Mouse (Mus musculus) MEL (cell line): Measurements from ENCODE around the gene Zfp11. TPM values are rescaled to one million over a fixed set of nuclear protein-coding genes. Genes with fewer than 3 reads are reported as not detected.

Experiments
- DNase-seq: peaks from one replicate; pipeline ENCODE4 v3.0.0; 2011; ENCODE audit warnings: low read depth, low spot score
- H3K27ac ChIP-seq: 2 replicates; pipeline ENCODE4 v1.5.1; 2012; ENCODE audit warnings: low read depth, mild to moderate bottlenecking, control low read depth, low read length, moderate library complexity; ENCODE audit not compliant: control insufficient read depth
- H3K27me3 ChIP-seq, 2 experiments: fragments of 150-350 bp in 1 of 2; sonication (generic) in 1 of 2; 2 replicates each; pipeline ENCODE4 v1.6.1; 2012; ENCODE audit warnings: low read length in 2 of 2, mild to moderate bottlenecking in 2 of 2, improper control_type of control experiment in 1 of 2, moderate library complexity in 1 of 2; ENCODE audit not compliant: insufficient read depth in 2 of 2, control insufficient read depth in 1 of 2
- H3K36me3 ChIP-seq, 2 experiments: 2 replicates each; pipeline ENCODE4 v1.6.1; 2012 to 2014; ENCODE audit warnings: low read length in 2 of 2, improper control_type of control experiment in 1 of 2, inconsistent platforms in 1 of 2, mild to moderate bottlenecking in 1 of 2; ENCODE audit not compliant: insufficient read depth in 2 of 2, control insufficient read depth in 1 of 2
- H3K4me1 ChIP-seq, 2 experiments: fragments of 150-350 bp in 1 of 2; sonication (generic) in 1 of 2; 2 replicates each; pipeline ENCODE4 v1.6.1; 2012; ENCODE audit warnings: low read length in 2 of 2, improper control_type of control experiment in 1 of 2, mild to moderate bottlenecking in 1 of 2; ENCODE audit not compliant: insufficient read depth in 2 of 2, control insufficient read depth in 1 of 2
- H3K4me3 ChIP-seq, 2 experiments: fragments of 150-350 bp in 1 of 2; sonication (generic) in 1 of 2; 2 replicates each; pipeline ENCODE4 v1.5.1; 2012; ENCODE audit warnings: low read depth in 2 of 2, low read length in 2 of 2, mild to moderate bottlenecking in 2 of 2, moderate library complexity in 2 of 2, control low read depth in 1 of 2, improper control_type of control experiment in 1 of 2; ENCODE audit not compliant: control insufficient read depth in 1 of 2, insufficient read depth in 1 of 2
- H3K79me2 ChIP-seq: 2 replicates; pipeline ENCODE4 v1.6.1; 2012; ENCODE audit warnings: mild to moderate bottlenecking, low read length, moderate library complexity; ENCODE audit not compliant: control insufficient read depth, poor library complexity, insufficient read depth
- H3K9ac ChIP-seq: 2 replicates; pipeline ENCODE4 v1.6.1; 2012; ENCODE audit warnings: low read depth, mild to moderate bottlenecking, control low read depth, low read length, moderate library complexity; ENCODE audit not compliant: control insufficient read depth, poor library complexity, severe bottlenecking
- H3K9me3 ChIP-seq: fragments of 150-350 bp; sonication (generic); replicated peaks from 2 replicates; pipeline ENCODE4 v1.6.1; 2012; ENCODE audit warnings: mild to moderate bottlenecking, low read length, improper control_type of control experiment, moderate library complexity; ENCODE audit not compliant: insufficient read depth
- BHLHE40 ChIP-seq: IDR thresholded peaks from 2 replicates; pipeline ENCODE4 v1.6.1; 2012; ENCODE audit warnings: low read depth, mild to moderate bottlenecking, inconsistent platforms, low read length, improper control_type of control experiment, borderline replicate concordance
- CHD2 ChIP-seq: IDR thresholded peaks from 2 replicates; pipeline ENCODE4 v1.6.1; 2011; ENCODE audit warnings: low read length, improper control_type of control experiment
- CTCF ChIP-seq, 3 experiments: IDR thresholded peaks in 2 of 3; conservative IDR thresholded peaks in 1 of 3; 2 replicates each; pipeline ENCODE4 v1.5.1; 2011 to 2012; ENCODE audit warnings: low read length in 3 of 3, low read depth in 2 of 3, mild to moderate bottlenecking in 2 of 3, improper control_type of control experiment in 1 of 3, inconsistent platforms in 1 of 3, mixed read lengths in 1 of 3, moderate library complexity in 1 of 3; ENCODE audit not compliant: control insufficient read depth in 1 of 3, insufficient read depth in 1 of 3, poor library complexity in 1 of 3, severe bottlenecking in 1 of 3
- E2F4 ChIP-seq: IDR thresholded peaks from 2 replicates; pipeline ENCODE4 v1.6.1; 2011; ENCODE audit warnings: low read depth, low read length, improper control_type of control experiment, borderline replicate concordance
- EP300 ChIP-seq, 2 experiments: IDR thresholded peaks; 2 replicates each; pipeline ENCODE4 v1.6.1; 2011; ENCODE audit warnings: improper control_type of control experiment in 2 of 2, low read length in 2 of 2, low read depth in 1 of 2, mild to moderate bottlenecking in 1 of 2
- HCFC1 ChIP-seq: IDR thresholded peaks from 2 replicates; pipeline ENCODE4 v1.6.1; 2012; ENCODE audit warnings: low read depth, mild to moderate bottlenecking, inconsistent platforms, low read length, improper control_type of control experiment, moderate library complexity
- JUND ChIP-seq: IDR thresholded peaks from 2 replicates; pipeline ENCODE4 v1.6.1; 2011; ENCODE audit warnings: low read depth, mild to moderate bottlenecking, improper control_type of control experiment, low read length
- KAT2A ChIP-seq: conservative IDR thresholded peaks from 2 replicates; pipeline ENCODE4 v1.6.1; 2012; ENCODE audit warnings: low read depth, low read length, improper control_type of control experiment, inconsistent platforms
- MAZ ChIP-seq: IDR thresholded peaks from 2 replicates; pipeline ENCODE4 v1.6.1; 2012; ENCODE audit warnings: low read depth, mild to moderate bottlenecking, inconsistent platforms, low read length, improper control_type of control experiment
- MYB ChIP-seq: IDR thresholded peaks from 2 replicates; pipeline ENCODE4 v1.6.1; 2011; ENCODE audit warnings: mild to moderate bottlenecking, low read depth, low read length, improper control_type of control experiment
- POLR2A ChIP-seq, 2 experiments: IDR thresholded peaks; 2 replicates each; pipeline ENCODE4 v1.6.1; 2011 to 2012; ENCODE audit warnings: low read length in 2 of 2, mild to moderate bottlenecking in 2 of 2, control low read depth in 1 of 2, improper control_type of control experiment in 1 of 2, low read depth in 1 of 2, moderate library complexity in 1 of 2; ENCODE audit not compliant: control insufficient read depth in 1 of 2, insufficient read depth in 1 of 2, poor library complexity in 1 of 2
- POLR2AphosphoS2 ChIP-seq: IDR thresholded peaks from 2 replicates; pipeline ENCODE4 v1.6.1; 2011; ENCODE audit warnings: low read length, improper control_type of control experiment
- RCOR1 ChIP-seq: IDR thresholded peaks from 2 replicates; pipeline ENCODE4 v1.6.1; 2012; ENCODE audit warnings: low read depth, mild to moderate bottlenecking, inconsistent platforms, low read length, improper control_type of control experiment
- SIN3A ChIP-seq: IDR thresholded peaks from 2 replicates; pipeline ENCODE4 v1.6.1; 2012; ENCODE audit warnings: low read length, improper control_type of control experiment, inconsistent platforms
- TCF12 ChIP-seq: IDR thresholded peaks from 2 replicates; pipeline ENCODE4 v1.6.1; 2014; ENCODE audit warnings: low read depth, mild to moderate bottlenecking, inconsistent platforms, low read length, improper control_type of control experiment, moderate library complexity
- USF1 ChIP-seq: IDR thresholded peaks from 2 replicates; pipeline ENCODE4 v1.6.1; 2014; ENCODE audit warnings: low read depth, mild to moderate bottlenecking, inconsistent platforms, low read length, improper control_type of control experiment, moderate library complexity
- USF2 ChIP-seq, 2 experiments: IDR thresholded peaks; 2 replicates each; pipeline ENCODE4 v1.6.1; 2011 to 2012; ENCODE audit warnings: improper control_type of control experiment in 2 of 2, low read length in 2 of 2, borderline replicate concordance in 1 of 2, inconsistent platforms in 1 of 2, low read depth in 1 of 2, mild to moderate bottlenecking in 1 of 2; ENCODE audit not compliant: insufficient read depth in 1 of 2
- ZMIZ1 ChIP-seq: IDR thresholded peaks from 2 replicates; pipeline ENCODE4 v1.6.1; 2012; ENCODE audit warnings: low read depth, mild to moderate bottlenecking, inconsistent platforms, low read length, improper control_type of control experiment, moderate library complexity
- polyA plus RNA-seq, 2 experiments: library from polyadenylated mRNA; stranded (reverse) in 1 of 2; unstranded in 1 of 2; fragments of >175 nt in 1 of 2; fragments of >200 nt in 1 of 2; gene quantifications; 2 replicates each; pipeline versions ENCODE4 v1.2.1 to v1.2.4; 2012; ENCODE audit warnings: low replicate concordance in 2 of 2, low read depth in 1 of 2; ENCODE audit not compliant: insufficient read length in 2 of 2, insufficient read depth in 1 of 2, missing spikeins in 1 of 2
- total RNA-seq: library from RNA; depleted of rRNA; stranded (reverse); fragments of 300-350 nt; gene quantifications from 2 replicates; pipeline ENCODE4 v1.2.3, GENCODE M21; 2012

Gene Zfp11
- total and polyA plus RNA-seq, 3 experiments: 0.03 TPM; not detected in 2

- no peaks in the 10 kb centered on the region for H3K9me3 ChIP-seq
- H3K4me3 ChIP-seq: no peak overlapping the region
- H3K79me2 ChIP-seq: no peaks in the 10 kb centered on the region
- TF ChIP-seq POLR2A (IDR thresholded peaks at IDR 0.05; ENCODE audit: control insufficient read depth in 1 of 2, insufficient read depth in 1 of 2, low read depth in 1 of 2, low read length in 2 of 2, poor library complexity in 1 of 2) (no peak), TCF12 (no peak), BHLHE40 (no peak), JUND (no peak), POLR2AphosphoS2 (no peak), HCFC1 (no peak), CHD2 (no peak), USF1 (no peak), USF2 (IDR thresholded peaks at IDR 0.05; ENCODE audit: borderline replicate concordance in 1 of 2, insufficient read depth in 1 of 2, low read depth in 1 of 2, low read length in 2 of 2) (no peak)
- no peaks in the 10 kb centered on the region for H3K4me1 ChIP-seq
- H3K27ac ChIP-seq: no peak overlapping the region
- H3K36me3 ChIP-seq: no peaks in the 10 kb centered on the region
- 0 out of 4 replicates have a peak, but pooled peaks cover 0 to 2% of the 10 kb centered on the region in 2 experiments for H3K27me3 ChIP-seq
- no peak overlapping the region for H3K9ac ChIP-seq
- DNase-seq: no peak
Measured at GRCm38 (mm10) chr5:129667851-129668250, 2.0 kb downstream of the Zfp11 start.

GRCm38 (mm10) chr5:129666271-129666909, 3.5 kb downstream of the Zfp11 start:
- no peaks in the 10 kb centered on the region for H3K4me1 ChIP-seq
- H3K9me3 ChIP-seq: no peaks in the 10 kb centered on the region
- H3K27ac ChIP-seq: no peak overlapping the region
- no peak overlapping the region for H3K9ac ChIP-seq
- H3K79me2 ChIP-seq: no peaks in the 10 kb centered on the region
- 0 out of 4 replicates have a peak, but pooled peaks cover 0 to 2% of the 10 kb centered on the region in 2 experiments for H3K27me3 ChIP-seq
- no peak for DNase-seq
- no peak for TF ChIP-seq CTCF (IDR thresholded peaks at IDR 0.05 in 2 of 3, conservative IDR thresholded peaks at IDR 0.05 in 1 of 3; ENCODE audit: control insufficient read depth in 1 of 3, insufficient read depth in 1 of 3, low read depth in 2 of 3, low read length in 3 of 3, poor library complexity in 1 of 3, severe bottlenecking in 1 of 3)
- TF ChIP-seq MAZ: no peak
- no peaks in the 10 kb centered on the region for H3K36me3 ChIP-seq
- H3K4me3 ChIP-seq: no peak overlapping the region

- DNase-seq: no peak
- H3K27me3 ChIP-seq: 0 out of 4 replicates have a peak, but pooled peaks cover 0 to 2% of the 10 kb centered on the region in 2 experiments
- TF ChIP-seq KAT2A (no peak), USF1 (no peak), TCF12 (no peak), RCOR1 (no peak), SIN3A (no peak), ZMIZ1 (no peak), E2F4 (no peak), BHLHE40 (no peak), CTCF (IDR thresholded peaks at IDR 0.05 in 2 of 3, conservative IDR thresholded peaks at IDR 0.05 in 1 of 3; ENCODE audit: control insufficient read depth in 1 of 3, insufficient read depth in 1 of 3, low read depth in 2 of 3, low read length in 3 of 3, poor library complexity in 1 of 3, severe bottlenecking in 1 of 3) (no peak), MYB (no peak), CHD2 (no peak), EP300 (IDR thresholded peaks at IDR 0.05; ENCODE audit: low read depth in 1 of 2, low read length in 2 of 2) (no peak), POLR2A (IDR thresholded peaks at IDR 0.05; ENCODE audit: control insufficient read depth in 1 of 2, insufficient read depth in 1 of 2, low read depth in 1 of 2, low read length in 2 of 2, poor library complexity in 1 of 2) (no peak)
- TF ChIP-seq, all 39 proteins: peak for 0
- Histone ChIP-seq H3K79me2 (no peaks in the 10 kb centered on the region), H3K4me1 (no peaks in the 10 kb centered on the region), H3K9me3 (no peaks in the 10 kb centered on the region), H3K9ac (no peak overlapping the region), H3K27ac (no peak overlapping the region), H3K4me3 (no peak overlapping the region), H3K36me3 (no peaks in the 10 kb centered on the region)
Measured at GRCm38 (mm10) chr5:129664090-129664489, 5.8 kb downstream of the Zfp11 start.
